Mouse (Mus musculus) stomach, embryonic 16.5 days (tissue): ENCODE measurements around the gene Col15a1. TPM values are rescaled to one million over a fixed set of nuclear protein-coding genes. Genes with fewer than 3 reads are reported as not detected.

Source experiments
- ATAC-seq: fragments of 200-750 bp; cut with Nextera tagmentation; 2 replicates; pipeline ENCODE4 v1.8.0; 2017; ENCODE audit warnings: moderate number of reproducible peaks, moderate TSS enrichment; ENCODE audit not compliant: insufficient read depth, low FRiP score
- H3K27ac ChIP-seq: fragments of 300-500 bp; sonication (generic); 2 replicates; pipeline ENCODE4 v1.5.1; 2014; ENCODE audit warnings: low read length
- H3K27me3 ChIP-seq: fragments of 300-500 bp; sonication (generic); 2 replicates; pipeline ENCODE4 v1.6.1; 2014; ENCODE audit warnings: low read length, control low read depth, mixed read lengths; ENCODE audit not compliant: control insufficient read depth, insufficient read depth
- H3K36me3 ChIP-seq: fragments of 300-500 bp; sonication (generic); 2 replicates; pipeline ENCODE4 v1.6.1; 2014; ENCODE audit warnings: low read length; ENCODE audit not compliant: control insufficient read depth, insufficient read depth
- H3K4me1 ChIP-seq: fragments of 300-500 bp; sonication (generic); 2 replicates; pipeline ENCODE4 v1.6.1; 2014; ENCODE audit warnings: low read length, control low read depth, mixed read lengths; ENCODE audit not compliant: control insufficient read depth, insufficient read depth
- H3K4me2 ChIP-seq: fragments of 300-500 bp; sonication (generic); 2 replicates; pipeline ENCODE4 v1.6.1; 2014; ENCODE audit warnings: low read depth, low read length, mixed read lengths
- H3K4me3 ChIP-seq: fragments of 300-500 bp; sonication (generic); replicated peaks from 2 replicates; pipeline ENCODE4 v1.5.1; 2014; ENCODE audit warnings: mild to moderate bottlenecking, low read length
- H3K9ac ChIP-seq: fragments of 300-500 bp; sonication (generic); 2 replicates; pipeline ENCODE4 v1.6.1; 2014; ENCODE audit warnings: low read length
- H3K9me3 ChIP-seq: fragments of 300-500 bp; sonication (generic); replicated peaks from 2 replicates; pipeline ENCODE4 v1.6.1; 2016; ENCODE audit warnings: low read length, control low read depth; ENCODE audit not compliant: control insufficient read depth
- WGBS: fragments of 180-500 bp; shearing (Covaris S2); extraction: QIAGEN DNeasy Blood & Tissue Kit; methylation state at CpG from one replicate; pipeline ENCODE4 v1.1.7; 2014; 5-methylcytosine and 5-hydroxymethylcytosine counted together
- polyA plus RNA-seq: library from polyadenylated mRNA; unstranded; fragments of >200 nt; fragmentation: Nextera tagmentation; extraction: Ambion mirVana; gene quantifications from 2 replicates; pipeline ENCODE4 v1.2.1, GENCODE M21; 2015

Col15a1 gene
- polyA plus RNA-seq, 1 experiment from 2014 or later: 34.0 TPM

DNA sequence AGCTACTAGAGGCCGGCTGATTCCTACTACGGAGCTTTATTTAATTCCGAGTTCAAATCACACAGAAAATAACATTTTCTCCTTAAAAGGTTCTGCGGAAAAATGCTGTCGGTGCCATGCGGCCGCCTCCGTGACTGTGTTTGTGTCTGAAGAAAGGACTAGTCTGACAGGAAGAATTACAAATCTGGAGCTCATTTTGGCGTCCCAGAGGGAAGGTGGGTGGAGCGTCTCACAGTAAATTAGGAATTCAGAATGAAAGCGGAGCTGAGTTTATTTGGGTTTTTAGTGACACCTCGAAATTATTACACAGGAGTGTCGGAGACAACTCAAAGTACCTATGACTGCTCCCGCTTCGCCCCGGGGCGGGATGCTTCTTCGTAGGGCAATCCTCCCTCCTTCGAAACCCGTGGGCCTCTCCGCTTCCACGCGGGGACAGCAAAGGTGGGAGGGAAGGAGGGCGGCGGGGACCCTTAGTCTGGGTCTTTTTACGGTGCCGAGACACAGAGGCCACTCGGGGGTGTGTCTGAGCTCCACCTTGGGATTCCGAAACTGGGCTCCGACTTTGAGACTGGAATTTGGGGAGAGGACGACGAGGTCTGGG is 144.2 kb downstream of the Col15a1 start:
- H3K4me2 ChIP-seq: peak overlapping the region; percentile 91
- H3K27me3 ChIP-seq: no peaks in the 10 kb centered on the region
- H3K27ac ChIP-seq: peak overlapping the region; percentile 67
- H3K4me1 ChIP-seq: peaks cover 14% of the 10 kb centered on the region
- peak overlapping the region; percentile 94 for H3K4me3 ChIP-seq
- no peaks in the 10 kb centered on the region for H3K9me3 ChIP-seq
- peak overlapping the region; percentile 80 for H3K9ac ChIP-seq
- ATAC-seq: no peak; the same call in 1 of the 2 replicates
- WGBS: 1% methylated on average over 32 of the region's 32 CpGs
- H3K36me3 ChIP-seq: no peaks in the 10 kb centered on the region

DNA sequence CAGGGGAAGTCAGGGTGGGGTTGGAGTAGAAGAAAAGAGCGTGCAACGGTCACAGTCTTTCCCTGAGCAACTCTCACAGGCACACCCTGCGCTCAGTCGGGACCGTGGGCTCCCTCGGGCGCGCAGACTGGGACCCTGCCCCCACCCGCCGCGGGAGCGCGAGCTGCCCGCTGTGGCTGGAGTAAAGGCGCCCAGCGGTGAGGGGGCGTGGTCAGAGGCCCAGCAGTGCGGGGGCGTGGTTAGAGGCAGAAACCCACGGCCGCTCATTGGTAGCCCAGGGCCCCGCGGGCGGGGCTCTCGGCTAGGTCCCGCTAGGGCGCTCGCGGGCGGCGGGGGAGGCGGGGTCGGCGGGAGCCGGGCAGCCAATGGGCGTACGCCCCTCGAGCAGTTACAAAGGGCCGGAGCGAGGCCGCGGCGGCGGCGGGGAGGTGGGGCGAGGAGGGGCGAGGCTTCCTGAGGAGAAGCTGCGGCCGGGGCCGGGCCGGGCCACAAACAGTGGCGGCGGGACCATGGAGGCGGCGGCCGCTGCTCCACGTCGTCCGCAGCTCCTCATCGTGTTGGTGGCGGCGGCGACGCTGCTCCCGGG is 144.9 kb downstream of the Col15a1 start, which contains the start of gene Tgfbr1:
Tgfbr1 (plus strand) TSS at position 420 of the 586 bp plus-strand sequence.
- H3K27ac ChIP-seq: peak within 1 kb of the TSS; percentile 96
- peak within 1 kb of the TSS; percentile 94 for H3K4me3 ChIP-seq
- no peaks in the 10 kb centered on the region for H3K27me3 ChIP-seq
- H3K4me2 ChIP-seq: peak within 1 kb of the TSS; percentile 91
- no peaks in the 10 kb centered on the region for H3K9me3 ChIP-seq
- WGBS: 1% methylated on average over 63 of the region's 65 CpGs
- peak; percentile 99 for ATAC-seq
- H3K9ac ChIP-seq: peak within 1 kb of the TSS; percentile 95
- no peaks in the 10 kb centered on the region for H3K36me3 ChIP-seq
- H3K4me1 ChIP-seq: peaks cover 14% of the 10 kb centered on the region

DNA sequence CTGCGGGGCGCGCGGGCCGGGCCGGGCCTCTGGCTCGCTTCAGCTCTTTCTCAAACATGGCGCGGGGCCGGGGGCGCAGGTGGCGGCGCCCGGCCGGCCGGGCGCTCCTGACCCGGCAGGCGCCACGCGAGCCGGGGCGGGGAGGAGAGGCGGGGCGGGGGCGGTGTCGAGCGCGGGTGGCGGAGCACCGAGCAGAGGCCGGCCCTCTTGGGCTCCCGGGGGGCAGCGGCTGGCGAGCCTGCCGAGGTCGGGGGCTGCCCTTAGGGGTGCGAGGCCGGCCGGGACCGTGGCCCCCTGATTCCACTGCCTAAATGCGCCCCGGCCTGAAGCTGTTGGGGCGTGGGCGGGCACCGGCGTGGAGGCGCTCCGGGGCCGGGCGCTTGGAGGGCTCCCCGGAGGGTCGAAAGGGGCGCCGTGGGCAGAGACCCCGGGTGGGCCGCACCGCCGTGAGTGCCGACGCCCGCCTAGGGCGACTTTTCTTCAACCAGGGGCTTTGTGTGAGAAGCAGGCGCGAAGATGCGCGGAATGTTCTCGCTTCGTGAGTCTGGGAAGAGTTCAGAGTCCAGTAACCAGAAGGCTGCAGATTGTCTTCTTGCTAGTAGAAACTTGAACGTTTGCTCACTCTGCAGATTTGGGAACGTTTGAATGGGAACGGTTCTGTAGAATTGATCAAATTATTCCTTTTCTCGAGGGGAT is 145.6 kb downstream of the Col15a1 start:
- under 1% methylated on average over 66 of the region's 73 CpGs for WGBS
- H3K9ac ChIP-seq: peak overlapping the region; percentile 95
- no peaks in the 10 kb centered on the region for H3K36me3 ChIP-seq
- H3K9me3 ChIP-seq: no peaks in the 10 kb centered on the region
- no peaks in the 10 kb centered on the region for H3K27me3 ChIP-seq
- peak overlapping the region; percentile 74 for H3K4me2 ChIP-seq
- H3K4me1 ChIP-seq: peaks cover 14% of the 10 kb centered on the region
- peak overlapping the region; percentile 94 for H3K4me3 ChIP-seq
- H3K27ac ChIP-seq: peak overlapping the region; percentile 96
- peak; percentile 65 for ATAC-seq

DNA sequence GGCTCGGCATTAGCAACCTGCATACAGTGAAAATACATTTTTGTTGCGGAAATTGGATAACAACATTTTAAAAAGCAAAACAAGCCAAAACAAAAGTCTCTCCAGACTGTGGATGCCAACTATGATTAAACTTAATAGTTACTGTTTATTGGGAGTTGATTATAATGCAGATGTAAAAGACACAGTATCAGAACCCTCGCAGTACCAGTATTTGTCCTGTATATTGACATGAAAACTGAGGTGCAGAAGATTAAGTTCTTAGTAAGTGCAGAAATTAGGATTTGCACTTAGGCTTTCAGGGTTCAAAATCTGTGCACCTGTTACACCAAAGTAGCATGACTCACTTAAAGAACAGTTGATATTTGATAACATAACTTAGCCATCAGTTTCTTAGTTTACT is 146.3 kb downstream of the Col15a1 start:
- Histone ChIP-seq H3K9ac (peak overlapping the region; percentile 95), H3K27me3 (no peaks in the 10 kb centered on the region), H3K4me1 (peaks cover 14% of the 10 kb centered on the region), H3K36me3 (no peaks in the 10 kb centered on the region), H3K4me3 (peak overlapping the region; percentile 94), H3K9me3 (no peaks in the 10 kb centered on the region), H3K27ac (no peak overlapping the region), H3K4me2 (peak overlapping the region; percentile 74)
- WGBS: 35% methylated on average over 3 of the region's 3 CpGs
- no peak for ATAC-seq

DNA sequence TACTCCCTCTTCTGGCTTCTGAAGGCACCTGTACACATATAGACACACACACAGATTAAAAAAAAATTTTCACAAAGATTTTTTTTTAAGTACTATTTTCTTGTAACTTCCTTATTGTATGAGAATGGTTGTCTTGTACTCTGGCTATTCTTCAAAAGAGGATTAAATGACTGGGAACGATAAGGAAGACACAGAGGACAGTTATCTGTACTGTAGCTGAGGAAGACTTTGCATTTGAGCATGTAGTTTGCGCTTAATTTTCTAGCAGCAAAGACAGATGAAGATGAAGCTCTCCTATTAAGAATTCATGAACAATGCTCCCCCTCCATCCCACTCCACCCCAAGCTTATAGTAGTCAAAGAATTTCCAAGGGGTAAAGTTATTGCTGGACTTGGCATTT is 154.7 kb downstream of the Col15a1 start:
- 76% methylated on average over 2 of the region's 2 CpGs for WGBS
- Histone ChIP-seq H3K36me3 (no peaks in the 10 kb centered on the region), H3K9me3 (no peaks in the 10 kb centered on the region), H3K27me3 (no peaks in the 10 kb centered on the region), H3K9ac (no peak overlapping the region), H3K4me2 (no peak overlapping the region), H3K4me1 (peaks cover 6% of the 10 kb centered on the region; the same call in 1 of the 2 replicates), H3K27ac (no peak overlapping the region), H3K4me3 (no peak overlapping the region)
- no peak for ATAC-seq

Other genes with a start within 250 kb of the Col15a1 start
- gene Gabbr2, start 216.3 kb upstream of the Col15a1 start, polyA plus RNA-seq: 0.10 and 0.14 TPM in 2 replicates
- gene Anks6, start 150.7 kb upstream of the Col15a1 start, polyA plus RNA-seq: 3.4 and 3.9 TPM in 2 replicates
- gene Galnt12, start 116.3 kb upstream of the Col15a1 start, polyA plus RNA-seq: 30.7 and 38.4 TPM in 2 replicates
- gene Tgfbr1, start 145.1 kb downstream of the Col15a1 start, polyA plus RNA-seq: 29.8 and 30.5 TPM in 2 replicates